Mouse (Mus musculus): ENCODE data around the gene Kcng4.

Gene Kcng4

GRCm38 (mm10) chr8:119641058-119641457 lies 5.6 kb upstream of the Kcng4 start:
- no peak for DNase-seq (ENCODE audit: low spot score)

DNA sequence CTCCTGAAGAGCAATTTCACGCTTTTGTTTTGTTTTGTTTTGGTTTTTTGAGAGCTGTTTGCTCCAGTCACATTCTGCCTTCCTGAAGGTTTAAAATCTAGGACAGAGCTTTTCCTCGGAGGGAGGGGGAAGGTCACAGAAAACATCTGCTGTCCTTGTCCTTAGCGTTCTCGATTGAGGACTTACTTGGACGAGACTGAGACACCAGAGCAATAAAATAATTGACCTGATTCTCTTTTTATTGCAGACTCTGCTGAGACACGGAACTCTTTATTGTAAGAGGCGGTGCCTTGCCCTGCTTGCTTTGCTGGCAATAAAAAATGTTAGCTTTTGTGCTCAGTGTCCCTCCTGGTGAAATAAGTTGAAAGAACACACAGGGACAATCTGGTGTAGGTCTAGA lies 4.3 kb upstream of the Kcng4 start:
- DNase-seq (ENCODE audit: low spot score) = no peak

- no peak for DNase-seq (ENCODE audit: low spot score)
These were observed 2.8 kb upstream of the Kcng4 start for GRCm38 (mm10) chr8:119638261-119638660.

GRCm38 (mm10) chr8:119637381-119637780 lies 1.9 kb upstream of the Kcng4 start:
- no peak for DNase-seq (ENCODE audit: low spot score)

- no peak for DNase-seq (ENCODE audit: low spot score)
These were observed 1.3 kb upstream of the Kcng4 start for GRCm38 (mm10) chr8:119636766-119637165.

GRCm38 (mm10) chr8:119635958-119636357 lies 478 bp upstream of the Kcng4 start:
- DNase-seq (ENCODE audit: low spot score) = no peak

DNA sequence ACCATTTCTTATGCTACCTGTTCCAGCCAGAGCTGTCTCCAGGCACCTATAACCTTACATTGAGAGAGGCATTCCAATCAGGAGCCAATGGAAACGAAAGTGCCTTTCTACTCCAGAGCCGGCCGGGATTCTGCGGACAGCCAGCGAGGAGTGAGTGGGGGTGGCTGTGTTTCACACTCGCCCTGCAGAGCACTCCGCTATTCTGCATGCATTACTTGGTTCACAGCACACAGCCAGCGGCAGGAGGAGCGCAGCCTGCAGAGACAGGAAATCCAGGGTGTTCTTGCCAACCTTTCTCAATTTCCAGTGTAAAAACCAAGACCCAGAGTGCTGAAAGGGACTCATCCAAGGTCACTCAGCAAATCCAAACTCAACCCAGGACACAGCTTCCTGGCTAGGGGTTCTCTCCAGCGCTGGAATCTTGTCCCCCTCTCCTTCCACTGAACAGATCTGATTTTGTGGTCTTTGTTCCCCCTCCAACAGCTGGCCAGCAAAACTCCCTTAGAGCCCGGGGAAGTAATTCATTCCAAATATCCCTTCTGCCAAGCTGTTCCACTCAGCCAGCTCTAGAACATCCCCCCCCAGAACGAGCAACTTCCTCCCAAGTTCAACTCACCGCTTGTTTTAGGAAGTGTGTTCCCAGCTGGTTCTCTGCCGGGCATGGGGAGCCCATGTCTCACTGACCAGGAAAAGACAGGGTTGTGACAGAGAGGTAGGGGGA lies 704 bp downstream of the Kcng4 start:
- no peak for DNase-seq (ENCODE audit: low spot score)

GRCm38 (mm10) chr8:119632909-119633308 lies 2.6 kb downstream of the Kcng4 start:
- no peak for DNase-seq (ENCODE audit: low spot score)

DNA sequence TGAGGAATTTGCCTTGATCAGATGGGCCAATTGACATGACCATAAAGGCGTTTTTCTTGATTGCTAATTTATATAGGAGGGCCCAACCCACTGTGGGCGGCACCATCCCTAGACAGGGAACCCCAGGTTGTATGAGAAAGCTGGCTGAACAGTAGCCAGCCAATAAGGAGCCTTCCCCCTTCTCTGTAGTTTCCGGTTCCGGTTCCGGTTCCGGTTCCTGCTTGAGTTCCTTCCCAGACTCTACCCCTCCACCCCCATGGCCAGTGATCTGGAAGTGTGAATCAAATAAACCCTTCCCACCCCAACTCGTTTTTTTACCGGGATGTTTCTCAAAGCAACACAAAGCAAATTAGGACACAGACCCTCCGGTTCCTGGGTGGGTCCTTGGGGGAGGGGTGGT lies 3.2 kb downstream of the Kcng4 start:
- no peak for DNase-seq (ENCODE audit: low spot score)

GRCm38 (mm10) chr8:119630841-119631240 lies 4.6 kb downstream of the Kcng4 start:
- DNase-seq (ENCODE audit: low spot score) = no peak

DNA sequence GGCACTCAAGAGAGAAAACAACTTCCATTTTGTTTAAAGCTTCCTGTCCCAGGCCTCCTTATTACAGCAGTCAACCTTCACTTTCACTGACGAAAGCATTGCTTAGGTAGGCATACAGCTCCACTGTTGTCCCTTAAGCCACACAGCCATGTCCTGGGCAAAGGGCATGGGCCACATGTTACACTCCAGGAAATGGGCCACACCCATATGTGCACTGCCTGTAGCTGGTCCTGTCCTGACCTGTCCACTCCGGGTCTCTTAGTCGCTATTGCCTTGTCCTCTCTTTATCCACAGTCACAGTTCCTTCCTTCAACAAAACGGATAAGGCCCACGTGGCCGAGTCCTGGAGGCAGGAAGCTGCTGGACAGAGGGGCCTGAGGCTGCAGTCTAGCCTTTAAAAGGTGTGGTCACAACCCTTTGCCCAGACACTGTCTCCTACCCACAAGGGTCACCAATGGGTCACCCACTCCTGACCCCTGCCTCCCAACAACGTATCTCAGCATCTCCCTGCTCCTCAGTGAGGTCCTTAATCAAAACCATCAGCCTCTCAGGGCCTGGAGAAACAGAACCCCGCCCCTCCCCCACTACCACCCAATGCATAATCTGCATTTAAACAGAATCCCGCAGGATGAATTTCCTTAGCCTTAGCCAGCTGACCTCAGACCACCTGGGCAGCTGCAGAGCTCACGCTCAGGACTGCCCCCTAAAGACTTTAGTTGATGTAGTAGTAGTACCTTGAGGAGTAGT lies 7.7 kb downstream of the Kcng4 start:
- no peak for DNase-seq (ENCODE audit: low spot score)

- DNase-seq (ENCODE audit: low spot score) = no peak
These were observed 8.3 kb downstream of the Kcng4 start for GRCm38 (mm10) chr8:119627199-119627598.

- DNase-seq (ENCODE audit: low spot score) = no peak
These were observed 9.7 kb downstream of the Kcng4 start for GRCm38 (mm10) chr8:119625788-119626187.

DNA sequence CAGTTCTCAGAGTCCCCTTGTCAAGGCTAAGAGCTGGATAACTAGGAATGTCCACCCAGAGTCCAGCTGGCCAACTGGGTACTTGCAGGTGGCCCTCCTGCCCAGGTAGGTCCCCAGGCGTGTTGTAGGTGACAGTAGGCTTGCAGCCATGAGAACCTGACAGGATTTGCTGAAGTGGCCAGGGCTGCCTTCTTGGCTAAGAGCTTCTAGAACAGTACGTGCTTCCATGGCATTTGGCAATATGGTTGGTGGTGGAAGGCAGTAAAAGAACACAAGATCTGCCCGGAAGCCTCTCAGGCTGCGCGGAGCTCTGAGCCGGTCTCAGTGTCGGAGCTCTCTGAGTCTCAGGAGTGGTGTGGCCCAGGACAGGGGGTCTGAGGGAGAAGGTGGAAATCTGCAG lies 10.6 kb downstream of the Kcng4 start:
- no peak for DNase-seq (ENCODE audit: low spot score)

GRCm38 (mm10) chr8:119623744-119624143 lies 11.7 kb downstream of the Kcng4 start:
- no peak for DNase-seq (ENCODE audit: low spot score)

DNA sequence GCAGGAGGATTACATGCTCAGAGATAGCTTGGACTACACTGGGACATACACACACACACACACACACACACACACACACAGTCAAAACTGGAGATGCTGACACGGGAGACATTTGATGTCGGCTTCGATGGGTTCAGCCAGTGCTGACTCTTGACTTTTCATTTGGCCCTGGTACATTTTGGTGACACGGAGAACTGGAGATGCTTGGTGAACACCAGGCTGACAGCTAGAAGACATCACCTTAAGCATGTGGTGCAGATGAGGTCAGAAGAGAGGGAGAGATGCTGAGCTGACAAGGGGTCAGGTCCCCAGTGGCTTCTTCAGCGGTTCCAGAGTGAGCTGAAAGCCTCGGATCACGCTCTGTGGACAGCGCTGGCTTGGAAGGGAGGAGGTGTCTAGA lies 12.4 kb downstream of the Kcng4 start:
- DNase-seq (ENCODE audit: low spot score) = no peak

DNA sequence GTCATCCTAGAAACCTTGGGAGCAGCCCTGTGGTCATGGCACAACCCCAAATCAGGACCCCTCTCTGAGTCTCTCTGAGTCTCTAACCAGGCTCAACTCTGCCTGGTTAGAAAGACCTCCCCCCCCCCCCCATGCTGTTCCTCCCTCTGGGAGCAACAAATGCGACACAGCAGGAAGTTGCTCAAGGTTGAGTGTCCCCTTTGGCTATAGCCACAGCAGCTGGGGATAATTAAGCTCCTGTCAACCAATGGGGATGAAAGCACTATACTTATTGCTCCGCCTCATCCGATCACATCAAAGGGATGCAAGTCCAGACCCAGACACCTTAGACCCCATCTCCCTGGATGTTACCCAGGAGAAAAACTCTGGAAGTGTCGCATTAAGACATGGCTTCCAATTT lies 12.9 kb downstream of the Kcng4 start:
- no peak for DNase-seq (ENCODE audit: low spot score)

DNA sequence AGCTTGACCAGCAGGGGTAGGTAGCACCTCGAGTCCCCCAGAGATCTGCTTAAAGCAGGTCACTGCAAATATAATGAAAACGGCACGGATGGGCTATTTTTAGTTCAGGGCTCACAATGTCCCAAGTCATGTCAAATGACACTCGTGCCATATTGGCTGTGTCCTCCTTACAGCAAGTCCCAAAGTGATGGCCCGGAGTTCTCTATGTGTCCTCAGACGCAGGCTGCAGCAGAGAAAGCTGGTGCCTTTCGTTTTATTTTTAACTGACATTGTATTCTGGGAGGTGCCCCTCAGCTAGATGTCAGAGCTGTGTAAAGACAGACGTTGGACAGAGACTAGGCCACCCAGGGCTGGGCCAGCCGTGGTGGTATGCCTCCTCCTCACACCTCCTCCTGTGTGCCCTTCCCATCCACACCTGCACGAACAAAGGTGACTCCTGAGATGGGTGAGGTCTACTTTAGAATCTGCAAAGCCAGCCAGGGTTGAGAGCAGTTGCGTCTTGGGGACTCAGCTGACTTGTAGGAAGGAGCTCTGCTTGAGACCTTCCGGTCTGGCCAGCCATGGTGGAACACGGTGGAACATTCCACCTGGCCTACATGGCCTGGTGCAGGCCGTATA lies 14.5 kb downstream of the Kcng4 start:
- no peak for DNase-seq (ENCODE audit: low spot score)

- no peak for DNase-seq (ENCODE audit: low spot score)
These were observed 15.2 kb downstream of the Kcng4 start for GRCm38 (mm10) chr8:119620116-119620840.

GRCm38 (mm10) chr8:119618887-119619286 lies 16.6 kb downstream of the Kcng4 start:
- no peak for DNase-seq (ENCODE audit: low spot score)

DNA sequence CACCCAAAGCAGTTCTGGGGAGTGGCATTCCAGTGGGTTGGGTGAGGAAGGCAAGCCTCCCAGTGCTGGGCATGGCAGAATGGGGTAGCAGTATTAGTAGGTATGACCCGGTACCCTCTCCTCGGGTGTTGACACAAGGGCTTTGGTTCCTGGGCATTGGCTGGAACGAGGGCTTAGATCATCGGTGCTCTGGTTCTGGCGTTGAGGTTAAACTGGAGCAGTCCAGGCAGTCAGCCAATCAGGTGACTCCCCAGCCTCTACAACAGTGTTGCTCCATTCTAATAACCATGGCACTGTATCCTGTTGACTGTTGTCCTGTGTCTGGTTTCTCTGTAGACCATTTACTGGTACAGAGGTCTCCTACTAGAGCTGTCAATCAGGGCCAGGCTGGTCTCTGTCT lies 17.9 kb downstream of the Kcng4 start:
- DNase-seq (ENCODE audit: low spot score) = no peak

GRCm38 (mm10) chr8:119616811-119617210 lies 18.7 kb downstream of the Kcng4 start:
- DNase-seq (ENCODE audit: low spot score) = no peak

DNA sequence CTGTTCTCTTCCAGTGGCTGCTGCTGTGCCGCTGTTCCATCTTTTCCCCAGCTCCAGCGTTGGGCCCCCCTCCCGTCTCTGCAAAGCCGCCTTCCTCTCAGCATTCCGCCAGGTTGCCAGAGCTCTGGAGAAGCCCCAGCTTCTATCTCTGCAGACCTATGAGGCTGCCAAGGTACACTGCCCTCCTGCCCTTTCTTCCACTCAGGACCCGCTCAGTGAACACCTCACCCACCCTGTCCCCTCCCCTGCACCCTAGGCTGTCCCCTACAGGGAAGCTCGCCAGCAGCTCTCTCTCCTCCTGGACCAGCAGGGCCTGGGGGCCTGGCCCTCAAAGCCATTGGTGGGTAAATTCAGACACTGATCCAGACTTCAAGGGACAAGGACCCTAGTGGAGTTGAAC lies 19.1 kb downstream of the Kcng4 start:
- no peak for DNase-seq (ENCODE audit: low spot score)
